Mouse (Mus musculus) effector memory CD4-positive, alpha-beta T cell, adult 7 months (primary cell): ENCODE results near the gene Dpp4. TPM values are rescaled to one million over a fixed set of nuclear protein-coding genes. Genes with fewer than 3 reads are reported as not detected.

Source experiments
- polyA plus RNA-seq: library from polyadenylated mRNA; unstranded; fragments of 100-300 nt; shearing (Covaris generic); gene quantifications from one replicate; pipeline ENCODE4 v1.2.1, GENCODE M21; 2017

Dpp4 gene
- polyA plus RNA-seq = 64.3 TPM

DNA sequence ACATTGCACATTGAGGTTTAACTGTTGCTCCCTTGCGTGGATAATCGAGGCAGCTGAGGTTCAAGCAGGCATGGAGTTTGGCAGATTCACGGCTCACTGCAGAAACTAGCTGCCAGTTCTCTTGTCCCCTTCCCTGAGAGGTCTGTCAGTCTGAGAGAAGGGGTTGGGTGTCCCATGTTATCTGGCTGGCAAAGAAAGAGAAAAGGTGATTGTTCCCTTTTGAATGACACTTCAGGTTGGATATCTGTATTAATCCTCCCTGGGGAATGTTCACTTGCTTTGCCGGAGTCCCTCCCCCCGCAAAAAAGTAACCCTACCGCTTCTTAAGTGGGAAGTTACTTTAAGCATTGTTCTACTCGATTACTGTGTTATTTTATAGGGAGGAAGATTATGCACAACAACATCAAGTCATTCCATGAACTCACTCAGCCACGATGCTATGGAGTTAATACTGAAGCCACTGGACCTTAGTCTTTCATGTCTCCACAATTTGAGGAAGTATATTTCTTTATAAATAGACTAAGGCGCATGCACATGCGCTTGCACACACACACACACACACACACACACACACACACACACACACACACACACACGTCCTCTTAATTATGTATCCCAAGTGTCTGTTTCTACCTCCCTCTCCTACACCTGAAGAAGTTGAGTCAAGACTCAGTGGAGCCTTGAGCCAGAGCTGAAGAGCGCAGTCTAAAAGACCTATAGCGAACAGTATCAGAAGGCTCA, at the start of gene Dpp4:
Gene Dpp4 (minus strand): TSS at position 151 of the 741 bp plus-strand sequence.

Other genes with a start within 250 kb of the Dpp4 start
- not detected for gene Gcg, start 71.4 kb upstream of the Dpp4 start, polyA plus RNA-seq
- gene Fap, start 161.8 kb upstream of the Dpp4 start, polyA plus RNA-seq = 0.49 TPM
- gene Ifih1, start 234.0 kb upstream of the Dpp4 start, polyA plus RNA-seq = 14.6 TPM